Mouse (Mus musculus) embryonic fibroblast, embryonic 13.5 days (primary cell): ENCODE measurements at regions not wholly inside any gene's neighbourhood (a gene's known extent, or its start where the extent isn't known, plus 50 kb on each side); places are given as distances from the start of the nearest gene placed in this dataset.

ENCODE experiments used
- H3K27ac ChIP-seq: 2 replicates; pipeline ENCODE4 v1.5.1; 2012; ENCODE audit warnings: low read length, control low read depth, inconsistent platforms; ENCODE audit not compliant: insufficient read depth
- H3K4me1 ChIP-seq: 2 replicates; pipeline ENCODE4 v1.6.1; 2011; ENCODE audit warnings: low read length; ENCODE audit not compliant: control insufficient read depth, insufficient read depth
- H3K4me3 ChIP-seq: 2 replicates; pipeline ENCODE4 v1.5.1; 2011; ENCODE audit warnings: mild to moderate bottlenecking, control low read depth, low read length; ENCODE audit not compliant: insufficient read depth
- CTCF ChIP-seq: IDR thresholded peaks from 2 replicates; pipeline ENCODE4 v1.5.1; 2011; ENCODE audit warnings: mild to moderate bottlenecking, control low read depth, low read length, moderate library complexity, borderline replicate concordance; ENCODE audit not compliant: insufficient read depth
- POLR2A ChIP-seq: IDR thresholded peaks from 2 replicates; pipeline ENCODE4 v1.6.1; 2011; ENCODE audit warnings: low read depth, mild to moderate bottlenecking, control low read depth, low read length, moderate library complexity

DNA sequence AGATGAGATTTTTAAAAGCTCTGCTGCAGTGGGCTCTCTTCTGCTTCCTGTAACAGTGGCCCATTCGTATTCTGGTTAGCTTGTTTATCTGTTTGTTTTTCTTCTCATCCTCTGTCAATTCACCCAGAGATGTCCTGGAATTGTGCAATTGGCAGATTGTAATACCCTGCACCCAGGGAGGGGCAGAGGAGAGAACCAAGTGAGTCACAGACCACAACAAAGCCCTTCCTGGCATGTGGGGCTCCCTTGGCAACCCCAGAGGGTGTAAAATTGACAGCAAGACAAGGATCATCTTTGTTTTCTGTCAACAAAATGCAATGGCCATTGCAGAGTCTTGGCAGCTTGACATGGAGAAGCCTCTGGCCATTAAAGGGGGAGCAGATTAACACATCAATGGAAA is 233.1 kb upstream of the Gm26657 start:
- TF ChIP-seq POLR2A, result no peak
- TF ChIP-seq CTCF, result no peak

DNA sequence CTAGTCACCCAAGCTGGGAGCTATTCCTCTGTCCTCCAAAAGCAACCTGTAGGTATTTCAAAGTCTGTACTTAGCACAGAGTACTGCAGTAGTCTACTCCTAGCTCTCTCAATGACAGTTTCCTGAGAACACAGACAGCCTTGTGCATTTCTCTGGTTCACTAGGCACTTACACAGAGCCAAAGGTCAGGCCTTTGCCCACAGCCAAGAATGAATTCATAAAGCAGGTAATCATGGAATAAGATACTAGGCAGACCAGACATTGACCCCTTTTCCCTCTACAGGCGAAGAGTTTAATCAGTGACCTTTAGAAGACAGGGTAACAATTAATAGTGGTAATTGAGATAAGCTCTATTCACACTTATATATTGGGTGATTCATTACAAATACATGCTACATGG is 233.8 kb upstream of the Gm26657 start:
- no peak for TF ChIP-seq POLR2A
- no peak for TF ChIP-seq CTCF
- H3K27ac ChIP-seq, result no peak overlapping the region
- no peak overlapping the region for H3K4me3 ChIP-seq
- H3K4me1 ChIP-seq, result no peaks in the 10 kb centered on the region

More for the DNA sequence above, 233.1 kb upstream of the Gm26657 start:
- H3K4me1 ChIP-seq, result no peaks in the 10 kb centered on the region
- H3K4me3 ChIP-seq, result no peak overlapping the region
- H3K27ac ChIP-seq, result no peak overlapping the region

DNA sequence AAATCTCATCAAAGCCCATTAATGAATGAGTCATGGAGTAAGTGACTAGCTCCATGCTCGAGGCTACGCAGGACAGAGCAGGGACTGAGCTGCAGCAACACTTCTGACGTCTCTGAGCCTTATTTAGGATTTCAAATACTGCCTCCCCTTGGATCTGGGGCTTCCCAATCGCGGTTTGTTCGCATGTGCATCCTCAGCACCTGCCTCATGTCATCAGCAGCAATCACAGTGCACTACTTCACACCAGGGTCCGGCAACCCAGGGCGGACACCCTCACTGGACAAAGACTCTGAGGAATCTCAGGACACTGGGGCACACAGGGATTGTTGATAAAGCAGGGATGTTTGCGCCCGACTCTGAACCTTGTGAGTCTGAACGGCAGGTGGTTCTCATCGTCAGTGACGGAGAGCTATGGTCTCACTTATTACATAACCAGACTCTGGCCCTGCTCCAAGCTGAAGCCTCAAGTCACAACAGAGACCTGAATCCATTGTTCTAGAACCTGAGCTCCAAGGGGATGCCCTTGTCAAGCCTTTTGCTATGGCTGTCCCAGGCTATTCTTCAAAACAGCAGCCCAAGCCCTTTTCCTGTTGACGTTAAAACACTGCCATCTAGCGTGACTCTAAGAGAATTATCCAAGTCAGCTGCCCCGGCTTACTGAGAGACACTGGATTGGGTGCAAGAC is 247.2 kb upstream of the Gm26657 start:
- TF ChIP-seq POLR2A, result no peak
- TF ChIP-seq CTCF, result no peak
- Histone ChIP-seq H3K4me1 (peaks cover 7% of the 10 kb centered on the region; the same call in 1 of the 2 replicates), H3K4me3 (no peak overlapping the region), H3K27ac (no peak overlapping the region)

DNA sequence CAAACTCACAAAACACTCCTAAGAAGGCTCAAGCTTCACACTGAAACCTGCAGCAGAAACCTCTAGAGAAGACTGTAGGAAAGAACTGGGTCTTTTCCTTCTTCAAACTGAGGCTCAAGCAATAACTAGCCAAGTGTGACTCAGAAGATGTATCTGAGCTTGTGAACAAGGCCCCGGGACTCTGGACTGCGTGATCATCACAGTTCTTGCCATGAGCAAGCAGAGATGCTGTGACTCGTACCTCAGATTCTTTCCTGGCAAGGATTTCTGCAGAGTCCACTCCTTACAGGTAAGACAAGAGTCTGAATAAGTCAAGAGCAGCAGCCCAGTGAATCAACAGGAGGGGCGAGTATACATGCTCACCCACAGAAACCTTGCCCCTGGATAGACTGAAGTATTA is 250.5 kb upstream of the Gm26657 start:
- peaks cover 7% of the 10 kb centered on the region; the same call in 1 of the 2 replicates for H3K4me1 ChIP-seq
- no peak overlapping the region for H3K4me3 ChIP-seq
- no peak for TF ChIP-seq POLR2A
- TF ChIP-seq CTCF, result no peak
- H3K27ac ChIP-seq, result no peak overlapping the region

DNA sequence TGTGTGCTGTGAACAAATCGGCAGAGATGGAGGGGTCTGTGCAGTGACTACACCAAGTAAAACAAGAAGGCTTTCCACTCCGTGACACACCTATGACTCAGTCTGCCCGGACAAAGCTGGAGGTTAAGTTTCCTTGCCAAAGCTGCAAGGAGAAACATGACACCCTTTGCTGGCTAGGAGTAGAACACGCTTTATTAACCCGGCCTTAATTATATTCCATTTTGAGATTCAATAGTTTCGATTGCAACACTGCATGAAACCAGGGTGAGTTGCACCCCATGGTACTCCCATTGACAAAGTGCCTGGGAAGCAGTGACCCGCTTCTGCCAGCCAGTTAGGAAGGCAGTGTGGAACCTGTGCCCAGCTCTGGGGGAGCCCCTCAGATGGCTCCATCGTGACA is 256.2 kb upstream of the Gm26657 start:
- Histone ChIP-seq H3K27ac (no peak overlapping the region), H3K4me3 (no peak overlapping the region), H3K4me1 (peaks cover 3% of the 10 kb centered on the region; the same call in 1 of the 2 replicates)
- TF ChIP-seq CTCF, result no peak
- TF ChIP-seq POLR2A, result no peak

DNA sequence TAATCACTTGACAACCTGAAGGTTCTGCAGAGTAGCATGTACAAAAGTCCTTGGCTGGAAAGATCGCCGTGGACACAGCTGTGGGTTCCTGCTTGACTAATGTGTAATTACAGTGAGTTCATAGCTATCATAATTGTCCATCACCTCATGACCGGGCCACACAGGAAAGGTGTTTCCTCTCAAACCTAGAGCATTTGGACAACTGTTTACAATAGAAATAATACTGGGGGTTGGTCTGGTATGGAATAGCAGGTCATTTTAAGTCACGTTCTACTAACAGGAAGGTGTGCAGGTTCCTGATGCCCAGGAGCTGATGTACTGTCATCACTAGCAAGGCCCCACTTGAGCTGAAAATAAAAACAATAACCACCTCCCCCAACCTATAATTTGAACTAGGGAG is 283.1 kb upstream of the Gm26657 start:
- Histone ChIP-seq H3K27ac (no peak overlapping the region), H3K4me1 (no peaks in the 10 kb centered on the region), H3K4me3 (no peak overlapping the region)
- TF ChIP-seq CTCF (no peak), POLR2A (no peak)

DNA sequence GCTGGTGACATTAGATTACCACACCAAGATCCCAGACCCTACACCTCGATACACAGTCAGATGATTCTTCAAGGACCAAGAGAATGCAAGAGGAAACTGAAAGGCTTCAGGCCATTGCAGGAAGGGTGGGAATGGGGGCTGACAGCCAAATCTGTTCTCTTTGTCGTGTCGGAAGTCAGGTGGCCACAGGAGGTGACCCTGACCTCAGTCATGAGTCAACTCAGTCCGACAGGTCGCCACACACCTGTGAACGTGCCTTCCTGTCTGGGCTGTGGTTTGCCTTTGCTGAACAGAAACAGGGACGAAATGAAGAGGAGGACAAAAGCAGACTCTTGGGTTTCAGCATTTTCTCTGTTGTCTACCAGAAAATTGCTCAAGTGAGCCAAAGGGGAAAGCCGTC is 318.3 kb upstream of the Gm26657 start:
- no peak for TF ChIP-seq POLR2A
- TF ChIP-seq CTCF, result no peak
- Histone ChIP-seq H3K4me1 (peaks cover 7% of the 10 kb centered on the region), H3K4me3 (no peak overlapping the region)

DNA sequence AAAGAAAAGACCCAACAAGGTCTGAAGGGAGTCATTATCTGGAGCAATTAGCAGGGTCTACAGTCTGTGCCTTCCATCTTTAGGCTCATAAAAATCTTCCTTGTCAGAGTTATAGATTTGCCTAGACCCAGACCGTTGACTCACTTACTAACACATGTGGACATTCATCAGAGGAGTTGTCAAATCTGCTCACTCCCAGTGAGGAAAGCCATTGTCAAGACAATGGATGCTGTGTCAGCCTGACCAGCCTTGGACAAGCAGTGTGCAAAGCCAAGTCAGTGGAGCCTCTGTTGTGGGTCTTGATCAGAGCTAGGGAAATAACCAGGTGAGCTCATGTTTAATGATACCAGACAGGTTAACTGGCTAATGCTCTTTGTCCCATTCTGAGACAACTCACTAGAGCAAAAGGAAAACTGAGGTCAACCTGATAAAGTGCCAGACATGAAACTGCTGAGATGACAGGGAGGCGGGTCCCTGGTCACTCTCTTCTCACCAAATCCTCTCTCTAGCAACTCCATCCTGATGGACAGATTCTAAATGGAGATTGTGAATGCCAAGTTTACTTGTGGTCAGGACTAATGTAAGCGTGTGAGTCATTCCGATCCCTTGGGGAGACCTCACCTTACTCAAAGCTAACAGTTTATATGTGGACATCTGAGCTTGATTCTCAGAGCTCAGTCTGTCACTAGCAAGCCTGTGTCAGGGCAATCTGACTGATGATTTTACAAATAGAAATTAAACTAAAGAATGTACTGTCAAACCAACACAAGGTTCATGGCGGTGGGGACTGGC is 320.6 kb upstream of the Gm26657 start:
- Histone ChIP-seq H3K4me3 (no peak overlapping the region), H3K27ac (no peak overlapping the region), H3K4me1 (peaks cover 7% of the 10 kb centered on the region)
- TF ChIP-seq CTCF (no peak), POLR2A (no peak)

More for the DNA sequence above, 318.3 kb upstream of the Gm26657 start:
- H3K27ac ChIP-seq, result no peak overlapping the region

DNA sequence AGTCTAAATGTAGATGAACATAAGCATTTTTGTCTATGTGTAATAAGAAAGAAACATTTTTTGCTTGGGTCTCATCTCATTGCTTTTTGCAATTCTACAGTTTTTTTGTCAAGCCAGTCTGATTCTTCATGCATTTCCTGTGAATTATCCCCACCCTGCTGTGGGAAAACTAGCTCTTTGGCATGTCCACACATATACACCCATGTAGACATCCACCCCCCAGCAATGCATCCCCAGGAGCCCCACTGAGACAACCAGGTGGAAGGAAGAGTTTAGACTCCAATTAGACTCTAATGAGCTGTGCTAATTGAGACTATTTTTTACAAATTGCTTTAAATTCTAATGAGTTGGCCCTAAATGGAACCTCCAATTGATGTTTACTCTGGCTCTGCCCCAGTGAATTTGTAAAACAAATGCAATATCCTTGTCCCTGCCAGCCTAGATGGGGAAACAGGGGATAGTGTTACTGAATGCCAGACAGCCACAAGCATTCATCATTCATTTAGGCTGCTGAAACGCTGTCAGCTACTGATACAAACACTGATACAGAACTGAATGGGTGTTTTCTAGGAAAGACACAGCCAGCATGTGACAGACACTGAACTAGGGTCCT is 328.7 kb upstream of the Gm26657 start:
- TF ChIP-seq CTCF, result no peak
- no peak for TF ChIP-seq POLR2A
- no peak overlapping the region for H3K4me3 ChIP-seq
- H3K27ac ChIP-seq, result peak overlapping the region; percentile 15

DNA sequence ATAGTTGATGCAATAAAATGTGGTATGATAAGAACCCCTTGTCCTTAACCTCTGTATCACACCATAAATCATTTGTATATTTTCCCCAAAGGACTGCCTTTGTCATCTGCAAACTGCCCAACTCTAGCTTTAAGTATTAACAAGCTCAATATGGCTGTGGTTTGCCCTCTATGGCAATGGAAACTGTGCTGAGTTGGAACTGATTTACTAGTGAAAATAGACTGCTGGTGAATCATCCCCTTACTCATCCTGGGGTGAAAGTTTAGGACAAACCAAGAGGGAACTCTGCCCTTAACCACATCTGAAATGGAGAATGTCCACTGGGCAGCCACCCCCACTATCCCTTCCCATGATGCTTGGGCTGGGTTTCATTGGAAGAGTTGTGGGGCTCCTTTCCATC is 346.1 kb upstream of the Gm26657 start:
- H3K4me3 ChIP-seq, result no peak overlapping the region
- H3K27ac ChIP-seq, result peak overlapping the region; percentile 92; the same call in 1 of the 2 replicates
- TF ChIP-seq CTCF, result no peak
- TF ChIP-seq POLR2A, result no peak
- H3K4me1 ChIP-seq, result peaks cover 5% of the 10 kb centered on the region

More for the DNA sequence above, 328.7 kb upstream of the Gm26657 start:
- H3K4me1 ChIP-seq, result peaks cover 2% of the 10 kb centered on the region
